Mouse (Mus musculus): Measurements from ENCODE around the gene Chchd3. TPM values are rescaled to one million over a fixed set of nuclear protein-coding genes. Genes with fewer than 3 reads are reported as not detected.

The Chchd3 gene
- total and polyA plus RNA-seq, 2 experiments from 2014 or later = 66.6 to 131 TPM

DNA sequence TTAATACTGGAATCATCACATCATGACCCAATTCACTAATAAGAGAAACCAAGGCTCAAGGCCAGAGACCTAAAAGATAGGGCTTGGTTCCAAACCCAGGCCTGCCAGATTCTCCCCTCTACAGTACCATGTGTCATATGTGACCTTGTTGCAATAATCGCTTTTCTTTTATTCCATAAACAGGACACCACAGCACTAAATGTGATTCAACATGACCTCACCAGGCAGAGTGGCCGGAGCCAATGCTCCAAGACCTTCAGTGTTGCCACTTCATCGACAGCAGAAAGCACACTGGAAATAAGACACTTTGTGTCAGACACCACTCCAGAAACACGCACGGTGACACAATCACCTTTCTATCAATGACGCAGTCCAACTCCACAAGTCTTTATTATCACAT, 258.3 kb downstream of the Chchd3 start:
- ATAC-seq (no peak), DNase-seq (ENCODE audit: low spot score) (no peak)
- Histone ChIP-seq H3K9me3 (ENCODE audit: low read length) (no peaks in the 10 kb centered on the region), H3K27ac (no peak overlapping the region), H3K4me2 (ENCODE audit: low read depth, low read length) (no peak overlapping the region), H3K36me3 (ENCODE audit: insufficient read depth, low read length) (peaks cover 4% of the 10 kb centered on the region; the same call in 1 of the 2 replicates), H3K27me3 (ENCODE audit: insufficient read depth, low read length) (no peaks in the 10 kb centered on the region), H3K9ac (replicated peaks; ENCODE audit: low read length) (no peak overlapping the region), H3K4me1 (ENCODE audit: insufficient read depth, low read length) (no peaks in the 10 kb centered on the region; the same call in 1 of the 2 replicates), H3K4me3 (ENCODE audit: low read length) (no peak overlapping the region)
- no peak for TF ChIP-seq CTCF (IDR thresholded peaks at IDR 0.05; ENCODE audit: low read depth)
- 99% methylated on average over 6 of the region's 6 CpGs for WGBS

DNA sequence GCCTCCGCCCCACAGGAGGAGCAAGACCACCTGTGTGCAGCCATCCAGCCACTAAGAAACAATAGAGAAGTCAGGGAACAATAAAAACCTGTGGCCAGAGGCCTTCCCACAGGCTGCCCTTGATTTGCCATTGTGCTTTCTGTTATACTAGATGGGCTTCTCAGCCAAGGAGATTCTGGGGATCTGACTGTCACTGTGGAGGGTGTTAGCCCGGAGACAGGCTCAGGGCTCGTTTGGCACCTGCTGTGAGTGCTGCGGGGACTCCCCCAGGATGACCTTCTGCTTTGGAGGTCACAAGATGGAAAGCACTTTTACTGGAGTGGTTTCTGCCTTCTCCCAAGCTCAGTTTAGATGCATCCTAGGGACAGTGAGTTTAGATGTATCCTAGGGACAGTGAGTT, 262.5 kb downstream of the Chchd3 start:
- no peak for TF ChIP-seq CTCF (IDR thresholded peaks at IDR 0.05; ENCODE audit: low read depth)

DNA sequence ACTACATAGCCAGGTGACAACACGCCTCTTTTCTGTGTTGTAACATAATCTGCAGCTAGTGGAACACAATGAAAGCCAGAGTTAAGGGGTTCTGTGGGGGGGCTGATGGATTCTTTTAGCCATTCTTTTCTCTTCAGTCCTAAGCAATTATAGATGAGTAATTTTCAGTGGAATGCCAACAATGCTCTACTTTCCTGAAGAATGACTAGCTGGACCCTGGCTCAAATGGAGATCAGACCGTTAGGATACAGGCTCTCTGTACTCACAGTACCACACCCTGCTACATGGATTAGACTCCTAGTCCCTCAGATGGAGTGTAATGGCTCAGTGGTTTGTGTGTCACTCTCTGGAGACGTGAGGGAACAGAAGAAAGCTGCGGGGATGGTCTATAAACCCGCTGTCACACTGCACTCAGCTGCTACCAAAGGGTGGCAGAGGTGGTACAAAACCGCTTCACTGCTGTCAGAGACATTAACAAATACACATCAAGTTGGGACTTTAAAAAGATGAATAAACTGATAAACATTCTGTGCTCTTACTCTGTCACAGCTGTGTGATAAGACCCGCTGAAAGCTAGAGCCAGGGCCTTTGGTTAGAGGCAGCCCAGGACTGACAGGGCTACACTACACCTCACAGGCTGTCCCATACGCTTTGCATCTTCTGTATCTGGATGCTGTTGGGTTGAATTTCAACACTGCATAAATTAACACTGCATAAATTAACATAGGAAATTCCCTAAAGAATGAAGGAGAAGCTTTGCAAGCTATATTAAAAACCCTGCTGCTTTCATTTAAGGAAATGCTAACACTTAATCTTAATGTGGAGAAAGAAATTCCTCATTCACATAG, 264.2 kb downstream of the Chchd3 start:
- Histone ChIP-seq H3K9me3 (ENCODE audit: low read length) (no peaks in the 10 kb centered on the region), H3K36me3 (ENCODE audit: insufficient read depth, low read length) (0 out of 2 replicates have a peak, but pooled peaks cover 4% of the 10 kb centered on the region), H3K4me3 (ENCODE audit: low read length) (no peak overlapping the region), H3K27me3 (ENCODE audit: insufficient read depth, low read length) (no peaks in the 10 kb centered on the region), H3K4me2 (ENCODE audit: low read depth, low read length) (no peak overlapping the region), H3K4me1 (ENCODE audit: insufficient read depth, low read length) (no peaks in the 10 kb centered on the region; the same call in 1 of the 2 replicates), H3K27ac (no peak overlapping the region), H3K9ac (replicated peaks; ENCODE audit: low read length) (no peak overlapping the region)
- TF ChIP-seq CTCF (IDR thresholded peaks at IDR 0.05; ENCODE audit: low read depth) = no peak
- whole genome bisulfite sequencing = 64% methylated on average over 8 of the region's 8 CpGs
- no peak for ATAC-seq
- DNase-seq (ENCODE audit: low spot score) = no peak

More for the DNA sequence above, 262.5 kb downstream of the Chchd3 start:
- DNase-seq (ENCODE audit: low spot score) = no peak
- H3K4me2 ChIP-seq (ENCODE audit: low read depth, low read length) = no peak overlapping the region
- no peak overlapping the region for H3K4me3 ChIP-seq (ENCODE audit: low read length)
- no peaks in the 10 kb centered on the region for H3K9me3 ChIP-seq (ENCODE audit: low read length)
- no peak overlapping the region for H3K27ac ChIP-seq
- no peaks in the 10 kb centered on the region for H3K27me3 ChIP-seq (ENCODE audit: insufficient read depth, low read length)
- H3K4me1 ChIP-seq (ENCODE audit: insufficient read depth, low read length) = no peaks in the 10 kb centered on the region; the same call in 1 of the 2 replicates
- no peaks in the 10 kb centered on the region for H3K36me3 ChIP-seq (ENCODE audit: insufficient read depth, low read length)
- 15% methylated on average over 4 of the region's 4 CpGs for WGBS
- no peak overlapping the region for H3K9ac ChIP-seq (replicated peaks; ENCODE audit: low read length)
- no peak for ATAC-seq

DNA sequence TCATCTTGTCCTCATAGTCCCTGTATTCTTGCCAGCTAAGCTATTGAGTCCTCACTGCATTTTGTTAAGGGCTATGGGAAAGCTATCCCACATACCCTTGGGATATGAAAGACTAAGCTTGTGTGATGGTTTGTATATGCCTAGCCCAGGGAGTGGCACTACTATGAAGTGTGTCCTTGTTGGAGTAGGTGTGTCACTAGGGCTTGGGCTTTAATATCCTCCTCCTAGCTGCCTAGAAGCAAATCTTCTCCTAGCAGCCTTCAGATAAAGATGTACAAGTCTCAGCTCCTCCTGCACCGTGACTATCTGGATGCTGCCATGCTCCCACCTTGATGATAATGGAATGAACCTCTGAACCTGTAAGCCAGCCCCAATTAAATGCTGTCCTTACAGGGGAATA, 266.5 kb downstream of the Chchd3 start:
- Histone ChIP-seq H3K27ac (no peak overlapping the region), H3K4me1 (ENCODE audit: insufficient read depth, low read length) (no peaks in the 10 kb centered on the region; the same call in 1 of the 2 replicates), H3K4me2 (ENCODE audit: low read depth, low read length) (no peak overlapping the region), H3K9me3 (ENCODE audit: low read length) (no peaks in the 10 kb centered on the region), H3K4me3 (ENCODE audit: low read length) (no peak overlapping the region), H3K9ac (replicated peaks; ENCODE audit: low read length) (no peak overlapping the region), H3K36me3 (ENCODE audit: insufficient read depth, low read length) (0 out of 2 replicates have a peak, but pooled peaks cover 4% of the 10 kb centered on the region), H3K27me3 (ENCODE audit: insufficient read depth, low read length) (no peaks in the 10 kb centered on the region)
- no peak for TF ChIP-seq CTCF (IDR thresholded peaks at IDR 0.05; ENCODE audit: low read depth)
- ATAC-seq (no peak), DNase-seq (ENCODE audit: low spot score) (no peak)
- WGBS = 92% methylated on average over 1 of the region's 1 CpGs

DNA sequence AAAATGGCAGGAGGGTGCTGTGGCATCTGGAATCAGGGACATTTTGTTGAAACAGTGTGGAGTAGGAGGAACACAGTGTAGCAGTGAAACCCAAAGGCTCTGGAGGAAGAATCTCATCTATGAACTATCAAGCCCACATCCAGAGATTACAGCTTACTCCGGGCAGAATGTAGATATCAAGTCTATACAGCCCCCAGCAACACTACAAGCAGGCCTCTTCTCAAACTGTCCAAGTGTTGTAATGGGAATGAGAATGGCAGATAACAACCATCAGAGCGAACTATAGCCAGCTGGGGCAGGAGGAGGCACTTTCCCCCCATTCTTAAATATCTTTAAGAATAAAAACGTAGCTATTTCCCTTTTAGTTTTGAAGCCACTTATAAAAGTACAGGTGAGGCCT, 266.9 kb downstream of the Chchd3 start:
- DNase-seq (ENCODE audit: low spot score) = no peak
- ATAC-seq = no peak
- H3K4me2 ChIP-seq (ENCODE audit: low read depth, low read length) = no peak overlapping the region
- TF ChIP-seq CTCF (IDR thresholded peaks at IDR 0.05; ENCODE audit: low read depth) = no peak
- no peak overlapping the region for H3K4me3 ChIP-seq (ENCODE audit: low read length)
- WGBS = 94% methylated on average over 3 of the region's 3 CpGs
- H3K4me1 ChIP-seq (ENCODE audit: insufficient read depth, low read length) = no peaks in the 10 kb centered on the region; the same call in 1 of the 2 replicates
- no peak overlapping the region for H3K27ac ChIP-seq
- no peaks in the 10 kb centered on the region for H3K27me3 ChIP-seq (ENCODE audit: insufficient read depth, low read length)
- no peak overlapping the region for H3K9ac ChIP-seq (replicated peaks; ENCODE audit: low read length)
- no peaks in the 10 kb centered on the region for H3K9me3 ChIP-seq (ENCODE audit: low read length)
- H3K36me3 ChIP-seq (ENCODE audit: insufficient read depth, low read length) = 0 out of 2 replicates have a peak, but pooled peaks cover 4% of the 10 kb centered on the region

DNA sequence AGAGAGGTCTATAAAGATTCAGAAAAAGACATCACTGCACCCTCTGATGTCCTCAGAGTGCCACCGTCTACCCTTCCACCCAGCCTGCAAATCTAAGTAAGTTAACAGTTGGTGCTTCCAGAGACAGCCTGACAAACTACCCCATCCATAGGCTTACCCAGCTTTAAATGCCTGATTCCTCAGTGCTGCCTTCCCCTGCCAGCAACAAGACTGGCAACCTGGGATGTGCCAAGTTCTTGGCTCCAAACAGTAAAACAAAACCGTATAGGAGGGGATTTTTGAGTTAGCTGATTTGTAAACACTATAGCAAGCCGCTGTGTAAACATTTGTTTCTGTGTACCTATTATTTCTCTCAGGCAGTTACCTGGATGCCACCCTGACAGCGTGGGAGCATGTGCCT, 269.6 kb downstream of the Chchd3 start:
- Histone ChIP-seq H3K27me3 (ENCODE audit: insufficient read depth, low read length) (no peaks in the 10 kb centered on the region), H3K4me1 (ENCODE audit: insufficient read depth, low read length) (no peaks in the 10 kb centered on the region), H3K4me3 (ENCODE audit: low read length) (no peak overlapping the region), H3K9me3 (ENCODE audit: low read length) (no peaks in the 10 kb centered on the region), H3K27ac (no peak overlapping the region), H3K36me3 (ENCODE audit: insufficient read depth, low read length) (0 out of 2 replicates have a peak, but pooled peaks cover 4% of the 10 kb centered on the region), H3K9ac (replicated peaks; ENCODE audit: low read length) (no peak overlapping the region), H3K4me2 (ENCODE audit: low read depth, low read length) (no peak overlapping the region)
- no peak for DNase-seq (ENCODE audit: low spot score)
- 78% methylated on average over 4 of the region's 4 CpGs for WGBS
- TF ChIP-seq CTCF (IDR thresholded peaks at IDR 0.05; ENCODE audit: low read depth) = no peak
- ATAC-seq = no peak

DNA sequence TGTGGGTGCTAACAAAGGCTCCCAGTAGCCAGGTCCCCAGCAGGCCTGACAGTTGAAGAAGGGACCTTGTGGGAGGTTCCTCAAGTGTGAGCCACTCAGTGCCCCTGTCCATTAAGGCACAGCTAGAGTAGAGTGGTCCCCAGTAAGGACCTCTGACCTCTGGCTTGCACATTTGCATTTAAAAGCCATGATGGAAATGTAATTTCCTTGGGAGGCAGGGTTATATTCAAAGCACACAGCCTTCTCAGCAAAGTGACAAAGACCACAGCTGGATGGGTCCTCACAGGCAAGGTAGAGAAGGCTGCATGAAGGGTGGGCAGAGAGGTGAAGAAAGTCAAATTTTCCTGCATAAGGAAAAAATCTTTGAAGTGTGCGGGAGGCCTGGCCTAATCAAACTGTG, 272.7 kb downstream of the Chchd3 start:
- H3K9ac ChIP-seq (replicated peaks; ENCODE audit: low read length) = no peak overlapping the region
- DNase-seq (ENCODE audit: low spot score) (no peak), ATAC-seq (no peak)
- H3K36me3 ChIP-seq (ENCODE audit: insufficient read depth, low read length) = 0 out of 2 replicates have a peak, but pooled peaks cover 4% of the 10 kb centered on the region
- H3K4me1 ChIP-seq (ENCODE audit: insufficient read depth, low read length) = no peaks in the 10 kb centered on the region
- no peak for TF ChIP-seq CTCF (IDR thresholded peaks at IDR 0.05; ENCODE audit: low read depth)
- WGBS = 24% methylated on average over 1 of the region's 1 CpGs
- H3K4me2 ChIP-seq (ENCODE audit: low read depth, low read length) = no peak overlapping the region
- no peaks in the 10 kb centered on the region for H3K27me3 ChIP-seq (ENCODE audit: insufficient read depth, low read length)
- no peaks in the 10 kb centered on the region for H3K9me3 ChIP-seq (ENCODE audit: low read length)
- no peak overlapping the region for H3K27ac ChIP-seq
- no peak overlapping the region for H3K4me3 ChIP-seq (ENCODE audit: low read length)
